Mouse (Mus musculus): ENCODE results near the gene Arl6ip4.

The Arl6ip4 gene

GRCm38 (mm10) chr5:124093852-124094604, 21.9 kb upstream of the Arl6ip4 start:
- no peak for DNase-seq (ENCODE audit: low read depth, low spot score)

GRCm38 (mm10) chr5:124095077-124095581, 20.8 kb upstream of the Arl6ip4 start:
- no peak for DNase-seq (ENCODE audit: low read depth, low spot score)

DNA sequence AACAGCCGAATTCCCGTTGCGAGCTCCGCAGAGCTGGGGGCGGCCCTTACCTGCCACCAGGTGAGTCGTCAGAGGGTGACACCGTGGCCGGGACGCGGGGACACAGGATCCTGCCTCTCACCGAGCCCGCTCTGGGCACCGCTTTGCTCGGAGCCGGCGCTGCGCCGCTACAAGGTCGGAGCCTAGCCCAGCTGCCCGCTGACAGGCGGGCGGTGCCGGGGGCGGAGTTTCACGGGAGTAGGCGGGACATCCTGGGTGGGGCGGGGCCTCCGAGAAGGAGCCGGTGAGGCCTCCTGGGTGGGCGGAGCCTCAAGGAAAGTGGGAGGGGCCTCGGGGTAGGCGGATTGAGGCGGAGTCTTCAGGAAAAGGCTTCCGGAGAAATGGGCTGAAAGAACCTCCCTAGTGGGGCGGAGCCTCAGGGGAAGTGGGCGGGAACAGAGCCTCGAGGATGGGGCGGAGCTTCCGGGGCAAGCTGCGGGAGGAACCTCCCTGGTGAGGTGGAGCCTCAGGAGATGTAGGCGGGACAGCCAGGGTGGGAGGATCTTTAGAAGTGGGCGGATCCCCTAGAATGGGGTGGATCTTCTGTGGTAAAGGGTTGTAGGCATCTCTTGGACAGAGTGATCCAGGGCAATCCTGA, 20.2 kb upstream of the Arl6ip4 start, which contains the start of gene Abcb9:
TSS of gene Abcb9 (minus strand) at position 203 of the 637 bp plus-strand sequence.
- DNase-seq (ENCODE audit: low read depth, low spot score) = peak; percentile 77

DNA sequence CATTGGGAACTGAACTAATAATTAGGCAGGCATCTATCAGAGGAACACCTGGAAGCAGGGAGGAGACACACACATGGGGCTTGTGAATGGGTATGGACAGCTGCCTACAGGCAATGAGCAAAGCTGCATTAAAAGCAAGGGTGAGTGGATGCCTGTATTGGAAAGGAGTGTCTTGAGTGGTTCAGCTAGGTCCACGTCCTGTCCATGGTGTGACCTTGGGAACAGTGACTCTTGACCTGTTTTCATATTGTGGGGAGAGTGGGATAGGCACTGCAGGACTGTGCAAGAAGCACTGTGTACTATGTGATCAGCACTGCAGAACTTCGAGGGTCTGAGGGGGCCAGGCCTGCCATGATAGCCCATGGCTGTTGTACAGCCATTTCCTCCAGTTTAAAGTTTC, 17.0 kb upstream of the Arl6ip4 start:
- no peak for DNase-seq (ENCODE audit: low read depth, low spot score)

GRCm38 (mm10) chr5:124100128-124101044, 15.5 kb upstream of the Arl6ip4 start:
- no peak for DNase-seq (ENCODE audit: low read depth, low spot score)

DNA sequence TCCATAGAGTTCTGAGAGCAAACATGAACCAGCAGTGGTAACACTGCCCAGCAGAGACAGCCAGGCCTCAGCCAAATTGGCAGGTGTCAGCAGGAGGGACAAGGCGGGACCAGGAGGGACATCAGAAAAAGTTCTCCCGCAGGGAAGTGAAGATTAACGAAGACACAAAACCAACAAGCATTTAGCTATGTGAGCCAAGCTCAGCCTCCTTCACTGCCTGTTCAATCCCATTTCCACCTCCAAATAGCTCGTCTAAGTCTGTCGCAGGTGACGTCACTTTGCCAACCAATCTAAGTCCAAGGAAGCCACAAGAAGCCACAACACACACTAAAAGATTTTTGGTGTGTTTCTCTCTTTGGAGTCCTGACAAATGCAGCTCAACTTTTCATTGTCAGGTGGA, 13.6 kb upstream of the Arl6ip4 start:
- no peak for DNase-seq (ENCODE audit: low read depth, low spot score)

DNA sequence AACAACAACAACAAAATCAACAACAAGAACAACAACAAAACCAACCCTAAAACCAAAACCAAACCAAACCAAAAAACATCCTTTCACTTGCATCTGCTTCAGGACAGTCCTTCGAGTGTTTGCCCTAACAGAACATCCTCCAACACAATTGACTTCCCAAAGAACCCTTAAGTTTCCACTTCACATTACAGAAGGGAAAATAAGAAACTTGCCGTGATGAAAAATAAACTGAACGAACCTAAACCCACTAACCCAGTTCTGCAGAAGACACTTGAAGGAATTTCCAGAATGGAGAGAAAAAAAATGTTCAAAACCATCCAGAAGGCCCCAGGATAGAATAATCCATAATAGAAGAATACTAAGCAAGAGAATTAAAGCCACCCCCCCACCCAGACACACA, 12.9 kb upstream of the Arl6ip4 start:
- DNase-seq (ENCODE audit: low read depth, low spot score) = no peak

GRCm38 (mm10) chr5:124103552-124103951, 12.3 kb upstream of the Arl6ip4 start:
- no peak for DNase-seq (ENCODE audit: low read depth, low spot score)

DNA sequence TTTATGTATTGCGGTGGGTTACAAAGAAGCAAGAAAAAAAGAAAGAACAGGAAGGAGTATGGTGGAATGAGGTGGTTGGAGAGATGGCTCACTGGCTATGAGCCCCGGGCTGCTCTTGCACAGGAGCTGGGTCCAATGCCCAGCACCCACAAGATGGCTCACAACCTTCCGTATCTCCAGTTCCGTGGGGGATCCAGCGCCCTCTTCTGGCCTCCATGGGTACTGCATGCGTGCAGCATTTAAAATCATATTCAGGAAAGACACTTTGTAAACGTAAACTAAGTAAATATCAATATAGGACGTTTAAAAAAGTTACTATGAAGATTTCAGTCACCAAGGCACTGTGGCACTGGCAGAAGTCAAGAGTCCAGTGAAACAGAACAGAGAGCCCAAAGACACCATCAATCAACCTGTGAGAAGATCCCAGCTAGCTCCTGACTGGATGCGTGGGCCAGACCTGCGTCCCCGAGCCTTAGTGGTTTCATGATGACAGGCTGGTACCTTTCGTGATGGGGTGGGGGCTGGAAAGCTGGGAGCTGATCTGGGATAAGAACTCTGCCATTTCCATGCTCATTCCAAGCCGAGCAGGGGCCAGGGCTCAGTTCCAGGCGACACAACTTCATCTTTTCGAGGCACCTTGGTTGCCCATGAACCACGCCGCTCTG, 4.7 kb upstream of the Arl6ip4 start:
- no peak for DNase-seq (ENCODE audit: low read depth, low spot score)

GRCm38 (mm10) chr5:124111742-124112497, 4.0 kb upstream of the Arl6ip4 start, which contains the start of gene Ogfod2:
Gene Ogfod2, plus strand, starts transcription at chr5:124112297.
- DNase-seq (ENCODE audit: low read depth, low spot score) = peak; percentile 94

GRCm38 (mm10) chr5:124112531-124112930, 3.4 kb upstream of the Arl6ip4 start:
- DNase-seq (ENCODE audit: low read depth, low spot score) = no peak

- DNase-seq (ENCODE audit: low read depth, low spot score) = no peak
Measured at GRCm38 (mm10) chr5:124113030-124113429, 2.9 kb upstream of the Arl6ip4 start.

DNA sequence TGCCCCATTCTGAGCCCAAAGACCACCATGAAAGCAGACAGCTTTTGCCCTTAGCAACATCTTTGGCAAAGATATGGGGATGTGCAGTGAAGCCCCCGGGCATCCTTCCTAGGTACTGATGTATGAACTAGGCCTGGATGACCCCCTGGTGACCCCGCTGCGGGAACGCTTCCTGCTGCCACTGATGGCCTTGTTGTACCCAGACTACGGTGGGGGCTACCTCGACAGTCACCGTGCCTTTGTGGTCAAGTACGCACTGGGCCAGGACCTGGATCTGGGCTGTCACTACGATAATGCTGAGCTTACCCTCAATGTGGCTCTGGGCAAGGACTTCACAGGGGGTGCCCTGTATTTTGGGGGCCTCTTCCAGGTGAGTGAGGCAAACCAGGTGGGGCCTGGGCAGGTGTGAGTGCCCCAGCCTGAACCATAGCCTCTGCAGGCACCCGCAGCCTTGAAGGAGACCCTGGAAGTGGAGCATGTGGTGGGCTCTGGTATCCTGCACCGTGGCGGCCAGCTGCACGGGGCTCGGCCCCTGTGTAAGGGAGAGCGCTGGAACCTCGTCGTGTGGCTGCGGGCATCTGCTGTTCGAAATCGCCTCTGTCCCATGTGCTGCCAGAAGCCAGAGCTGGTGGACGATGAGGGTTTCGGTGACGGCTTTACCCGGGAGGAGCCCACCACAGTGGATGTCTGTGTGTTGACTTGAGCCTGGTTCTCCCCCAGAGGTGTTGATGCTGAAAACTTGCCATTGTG, 1.4 kb upstream of the Arl6ip4 start:
- DNase-seq (ENCODE audit: low read depth, low spot score) = no peak

DNA sequence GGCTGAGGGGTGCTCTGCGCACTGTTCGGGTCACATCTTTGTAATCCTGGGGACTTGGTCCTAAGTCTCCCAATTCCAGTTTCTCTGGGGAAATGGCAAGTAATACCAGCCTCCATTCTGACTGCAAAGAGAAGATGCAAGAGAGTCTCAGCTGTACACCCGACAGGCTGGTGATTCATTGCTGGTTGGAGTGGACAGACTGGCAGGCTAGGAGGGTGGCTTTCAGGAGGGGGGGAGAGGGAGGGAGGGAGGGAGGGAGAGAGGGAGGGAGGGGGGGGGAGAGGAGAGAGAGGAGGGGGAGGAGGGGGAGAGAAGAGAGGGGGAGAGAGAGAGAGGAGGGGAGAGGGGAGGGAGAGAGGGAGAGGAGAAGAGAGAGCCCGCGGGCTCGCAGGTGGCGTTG, 358 bp upstream of the Arl6ip4 start:
- no peak for DNase-seq (ENCODE audit: low read depth, low spot score)

GRCm38 (mm10) chr5:124119204-124119603, 3.3 kb downstream of the Arl6ip4 start:
- DNase-seq (ENCODE audit: low read depth, low spot score) = no peak

DNA sequence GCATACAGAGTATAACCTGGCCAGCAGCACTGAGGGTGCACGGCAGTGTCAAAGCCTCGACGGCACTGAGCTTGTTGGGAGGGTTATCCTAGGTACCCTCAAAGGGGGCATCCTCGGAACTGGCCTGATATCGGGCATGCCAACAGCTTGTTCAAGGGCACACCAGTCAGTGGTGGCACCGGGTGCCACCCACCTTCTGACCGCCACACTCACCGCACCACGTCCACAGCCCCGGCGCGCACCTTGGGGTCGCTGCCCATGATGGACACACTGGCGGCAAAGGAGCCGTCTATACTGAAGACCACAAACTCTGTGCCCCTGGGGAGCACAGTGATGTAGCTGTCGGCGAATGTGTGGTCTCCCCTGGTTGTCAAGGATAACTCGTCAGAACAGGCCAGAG, 6.5 kb downstream of the Arl6ip4 start:
- DNase-seq (ENCODE audit: low read depth, low spot score) = no peak

DNA sequence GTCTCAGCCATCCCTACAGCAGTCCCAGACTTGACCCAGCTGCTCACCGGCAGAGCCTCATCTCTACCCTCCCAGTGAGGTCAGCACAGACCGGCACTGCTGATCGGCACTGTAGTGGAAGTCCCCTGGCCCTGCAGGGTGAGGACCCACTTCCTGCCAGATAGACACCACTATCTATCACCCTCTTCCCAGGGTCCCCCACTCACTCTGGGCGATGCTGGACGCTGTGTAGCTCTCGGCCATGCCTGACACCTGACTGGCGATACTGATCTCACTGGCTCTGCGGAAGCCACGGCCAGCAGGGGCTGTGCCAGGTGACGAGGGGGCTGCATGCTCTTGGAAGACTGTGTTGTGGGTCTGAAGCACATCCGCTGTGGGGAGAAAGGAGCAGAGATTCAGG, 9.2 kb downstream of the Arl6ip4 start:
- no peak for DNase-seq (ENCODE audit: low read depth, low spot score)

GRCm38 (mm10) chr5:124134261-124134660, 18.4 kb downstream of the Arl6ip4 start:
- no peak for DNase-seq (ENCODE audit: low read depth, low spot score)

GRCm38 (mm10) chr5:124138066-124138465, 22.2 kb downstream of the Arl6ip4 start:
- no peak for DNase-seq (ENCODE audit: low read depth, low spot score)

DNA sequence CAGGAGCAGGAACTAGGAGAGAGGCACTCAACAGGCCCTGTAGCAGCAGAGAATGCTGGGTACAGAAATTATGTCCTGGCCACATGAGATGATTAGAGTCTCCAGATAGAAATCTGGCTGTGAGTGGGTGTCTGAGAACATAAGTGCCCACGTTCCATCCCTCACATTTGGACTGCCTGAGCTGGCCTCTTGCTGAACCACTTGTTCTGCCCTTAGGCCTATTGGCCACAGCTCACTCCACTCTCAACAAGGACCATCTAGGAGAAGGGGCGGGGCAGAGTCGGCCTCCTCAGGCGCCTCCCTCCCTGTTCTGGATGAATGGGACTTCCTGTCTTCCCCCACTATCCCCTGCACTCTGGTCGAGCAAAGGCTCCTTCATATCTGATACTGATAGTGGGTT, 33.1 kb downstream of the Arl6ip4 start:
- no peak for DNase-seq (ENCODE audit: low read depth, low spot score)

All from brain, embryonic 18.5 days (tissue).